Mouse (Mus musculus) inflammation-experienced regulatory T-cells, adult 16 weeks (primary cell): Measurements from ENCODE around the gene Hmcn2. TPM values are rescaled to one million over a fixed set of nuclear protein-coding genes. Genes with fewer than 3 reads are reported as not detected.

Experiments used
- polyA plus RNA-seq: library from polyadenylated mRNA; unstranded; fragments of 100-300 nt; shearing (Covaris generic); gene quantifications from one replicate; pipeline ENCODE4 v1.2.1, GENCODE M21; 2017

Gene Hmcn2
- 0.35 TPM for polyA plus RNA-seq

GRCm38 (mm10) chr2:31314007-31314465 lies at the start of gene Hmcn2:
Gene Hmcn2, plus strand, starts transcription at chr2:31314415.

GRCm38 (mm10) chr2:31469931-31470682 lies 155.9 kb downstream of the Hmcn2 start, which contains the start of gene Ass1:
Gene Ass1, plus strand, starts transcription at chr2:31470207.

Other genes with a start within 250 kb of the Hmcn2 start
- gene Fnbp1, start 172.4 kb upstream of the Hmcn2 start, polyA plus RNA-seq = 170 TPM
- 71.0 TPM for gene Gpr107, start 162.1 kb upstream of the Hmcn2 start, polyA plus RNA-seq
- gene Ncs1, start 68.6 kb upstream of the Hmcn2 start, polyA plus RNA-seq = 0.37 TPM
- 122 TPM for gene Ass1, start 155.8 kb downstream of the Hmcn2 start, polyA plus RNA-seq